Mouse (Mus musculus) midbrain, embryonic 11.5 days (tissue): ENCODE results near the gene Txn2. TPM values are rescaled to one million over a fixed set of nuclear protein-coding genes. Genes with fewer than 3 reads are reported as not detected.
A peak's percentile ranks its signal among the peaks of the same experiment; 100 is the strongest.

Source experiments
- ATAC-seq: fragments of 200-750 bp; cut with Nextera tagmentation; 2 replicates; pipeline ENCODE4 v1.8.0; 2017; ENCODE audit warnings: moderate TSS enrichment, moderate library complexity; ENCODE audit not compliant: low FRiP score
- DNase-seq: peaks from one replicate; pipeline ENCODE4 v3.0.0; 2015; ENCODE audit warnings: low spot score; ENCODE audit errors: missing footprints
- H3K27ac ChIP-seq: fragments of 300-500 bp; sonication (generic); 2 replicates; pipeline ENCODE4 v1.5.1; 2014; ENCODE audit warnings: low read depth, low read length
- H3K27me3 ChIP-seq: fragments of 300-500 bp; sonication (generic); 2 replicates; pipeline ENCODE4 v1.6.1; 2014; ENCODE audit warnings: mild to moderate bottlenecking, low read length, moderate library complexity, mixed read lengths; ENCODE audit not compliant: control insufficient read depth, insufficient read depth
- H3K36me3 ChIP-seq: fragments of 300-500 bp; sonication (generic); 2 replicates; pipeline ENCODE4 v1.6.1; 2014; ENCODE audit warnings: mild to moderate bottlenecking, low read length, moderate library complexity, mixed read lengths; ENCODE audit not compliant: control insufficient read depth, insufficient read depth
- H3K4me1 ChIP-seq: fragments of 300-500 bp; sonication (generic); 2 replicates; pipeline ENCODE4 v1.6.1; 2014; ENCODE audit warnings: low read length; ENCODE audit not compliant: control insufficient read depth, insufficient read depth
- H3K4me2 ChIP-seq: fragments of 300-500 bp; sonication (generic); 2 replicates; pipeline ENCODE4 v1.6.1; 2014; ENCODE audit warnings: mild to moderate bottlenecking, moderate library complexity
- H3K4me3 ChIP-seq: fragments of 300-500 bp; sonication (generic); 2 replicates; pipeline ENCODE4 v1.5.1; 2014; ENCODE audit warnings: low read depth, low read length
- H3K9ac ChIP-seq: fragments of 300-500 bp; sonication (generic); 2 replicates; pipeline ENCODE4 v1.6.1; 2014; ENCODE audit warnings: low read length
- H3K9me3 ChIP-seq: fragments of 300-500 bp; sonication (generic); 2 replicates; pipeline ENCODE4 v1.6.1; 2016; ENCODE audit warnings: low read length; ENCODE audit not compliant: control insufficient read depth
- whole genome bisulfite sequencing: fragments of 180-500 bp; shearing (Covaris S2); extraction: QIAGEN DNeasy Blood & Tissue Kit; methylation state at CpG from one replicate; pipeline ENCODE4 v1.1.7; 2014; 5-methylcytosine and 5-hydroxymethylcytosine counted together
- polyA plus RNA-seq: library from polyadenylated mRNA; unstranded; fragments of >200 nt; fragmentation: Nextera tagmentation; extraction: Ambion mirVana; gene quantifications from 2 replicates; pipeline ENCODE4 v1.2.1, GENCODE M21; 2014

The Txn2 gene
- polyA plus RNA-seq, 1 experiment from 2014 or later: 255 TPM

DNA sequence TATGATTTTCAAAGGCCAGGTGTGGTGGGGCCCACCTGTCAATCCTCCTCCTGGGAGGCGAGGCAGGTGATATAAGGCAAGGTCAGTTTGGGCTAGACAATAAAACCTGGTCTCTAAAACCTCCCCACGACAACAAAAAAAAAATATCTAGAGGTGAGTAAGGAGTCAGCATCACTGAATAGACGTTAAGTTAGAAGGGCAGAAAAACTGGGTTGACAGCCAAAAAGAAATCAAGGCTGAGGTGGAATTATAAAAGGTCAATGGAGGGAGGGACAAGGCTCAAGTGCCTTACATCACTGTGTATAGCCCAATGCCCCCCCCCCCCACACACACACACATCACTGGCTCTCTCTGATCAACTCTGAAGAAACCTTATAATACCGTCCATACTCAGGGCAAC, 715 bp downstream of the Txn2 start:
- peaks cover 3% of the 10 kb centered on the region; the same call in 1 of the 2 replicates for H3K36me3 ChIP-seq
- no peaks in the 10 kb centered on the region for H3K9me3 ChIP-seq
- H3K4me1 ChIP-seq: peaks cover 11% of the 10 kb centered on the region; the same call in 1 of the 2 replicates
- 24% methylated on average over 4 of the region's 4 CpGs for WGBS
- H3K27me3 ChIP-seq: no peaks in the 10 kb centered on the region
- no peak overlapping the region for H3K27ac ChIP-seq
- H3K4me3 ChIP-seq: peak overlapping the region; percentile 75
- ATAC-seq: no peak
- H3K4me2 ChIP-seq: peak overlapping the region; percentile 85
- DNase-seq: no peak
- H3K9ac ChIP-seq: peak overlapping the region; percentile 80

DNA sequence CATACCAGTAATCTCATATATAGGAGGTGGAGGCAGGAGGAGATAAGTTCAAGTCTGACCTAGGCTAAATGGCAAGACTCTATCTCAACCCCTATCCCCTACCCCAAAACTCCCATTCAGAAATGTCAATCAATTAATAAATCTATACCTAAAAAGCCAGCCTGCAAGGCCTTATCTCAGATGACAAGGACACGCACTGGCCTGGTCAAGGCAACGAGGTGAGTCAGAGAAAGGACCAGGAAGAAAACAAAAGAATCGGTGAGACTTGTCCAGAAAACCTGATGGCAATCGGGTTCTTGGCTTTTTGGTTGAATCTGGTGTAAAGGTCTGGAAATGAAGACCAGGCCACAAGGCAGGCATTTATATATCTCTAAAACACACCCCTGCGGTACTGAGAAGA, 1.9 kb downstream of the Txn2 start:
- H3K27me3 ChIP-seq: no peaks in the 10 kb centered on the region
- WGBS: 88% methylated on average over 5 of the region's 5 CpGs
- H3K4me3 ChIP-seq: no peak overlapping the region
- no peaks in the 10 kb centered on the region for H3K9me3 ChIP-seq
- H3K4me1 ChIP-seq: peaks cover 11% of the 10 kb centered on the region; the same call in 1 of the 2 replicates
- H3K9ac ChIP-seq: no peak overlapping the region
- no peak overlapping the region for H3K27ac ChIP-seq
- H3K36me3 ChIP-seq: peaks cover 3% of the 10 kb centered on the region; the same call in 1 of the 2 replicates
- DNase-seq (no peak), ATAC-seq (no peak)
- H3K4me2 ChIP-seq: no peak overlapping the region

DNA sequence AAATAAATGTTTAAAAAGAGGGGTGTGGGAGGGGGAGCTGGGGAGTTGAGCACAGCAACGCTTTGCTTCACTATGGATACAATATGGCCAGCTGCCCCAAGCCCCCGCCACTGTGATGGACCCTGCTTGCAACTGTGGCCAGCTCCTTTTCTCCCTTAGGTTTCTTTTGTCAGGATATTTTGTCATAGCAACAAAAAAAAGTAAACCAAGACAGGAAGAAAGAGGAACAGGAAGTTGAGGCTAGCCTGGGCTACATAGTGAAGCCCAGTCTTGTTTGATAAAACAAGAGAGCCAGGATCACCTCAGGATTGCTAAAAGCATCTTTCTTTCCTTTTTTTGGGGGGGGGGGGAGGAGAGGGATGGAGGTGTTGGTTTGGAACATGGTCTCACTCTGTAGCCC, 3.6 kb downstream of the Txn2 start:
- no peak overlapping the region for H3K9ac ChIP-seq
- no peak for DNase-seq
- peaks cover 6% of the 10 kb centered on the region; the same call in 1 of the 2 replicates for H3K36me3 ChIP-seq
- 91% methylated on average over 2 of the region's 2 CpGs for WGBS
- H3K4me3 ChIP-seq: no peak overlapping the region
- peaks cover 11% of the 10 kb centered on the region; the same call in 1 of the 2 replicates for H3K4me1 ChIP-seq
- no peak for ATAC-seq
- no peak overlapping the region for H3K27ac ChIP-seq
- no peaks in the 10 kb centered on the region for H3K27me3 ChIP-seq
- no peak overlapping the region for H3K4me2 ChIP-seq
- H3K9me3 ChIP-seq: no peaks in the 10 kb centered on the region

- H3K27me3 ChIP-seq: no peaks in the 10 kb centered on the region
- DNase-seq: no peak
- H3K4me3 ChIP-seq: no peak overlapping the region
- no peak overlapping the region for H3K9ac ChIP-seq
- H3K4me1 ChIP-seq: peaks cover 5% of the 10 kb centered on the region; the same call in 1 of the 2 replicates
- peaks cover 6% of the 10 kb centered on the region; the same call in 1 of the 2 replicates for H3K36me3 ChIP-seq
- no peak for ATAC-seq
- 71% methylated on average over 9 of the region's 9 CpGs for WGBS
- H3K27ac ChIP-seq: no peak overlapping the region
- H3K9me3 ChIP-seq: no peaks in the 10 kb centered on the region
- H3K4me2 ChIP-seq: no peak overlapping the region
Observed at GRCm38 (mm10) chr15:77923267-77924035, 5.4 kb downstream of the Txn2 start.

- no peaks in the 10 kb centered on the region for H3K27me3 ChIP-seq
- H3K36me3 ChIP-seq: peaks cover 6% of the 10 kb centered on the region; the same call in 1 of the 2 replicates
- no peak overlapping the region for H3K4me2 ChIP-seq
- peaks cover 1% of the 10 kb centered on the region; the same call in 1 of the 2 replicates for H3K4me1 ChIP-seq
- DNase-seq: no peak
- no peak overlapping the region for H3K9ac ChIP-seq
- no peaks in the 10 kb centered on the region for H3K9me3 ChIP-seq
- 90% methylated on average over 9 of the region's 9 CpGs for WGBS
- H3K27ac ChIP-seq: no peak overlapping the region
- H3K4me3 ChIP-seq: no peak overlapping the region
- ATAC-seq: no peak
Observed at GRCm38 (mm10) chr15:77922710-77923109, 6.1 kb downstream of the Txn2 start.

GRCm38 (mm10) chr15:77921636-77922035, 7.2 kb downstream of the Txn2 start:
- peaks cover 6% of the 10 kb centered on the region; the same call in 1 of the 2 replicates for H3K36me3 ChIP-seq
- ATAC-seq (no peak), DNase-seq (no peak)
- no peak overlapping the region for H3K4me2 ChIP-seq
- 87% methylated on average over 6 of the region's 6 CpGs for WGBS
- no peak overlapping the region for H3K27ac ChIP-seq
- no peaks in the 10 kb centered on the region for H3K4me1 ChIP-seq
- H3K9ac ChIP-seq: no peak overlapping the region
- H3K9me3 ChIP-seq: no peaks in the 10 kb centered on the region
- no peak overlapping the region for H3K4me3 ChIP-seq
- no peaks in the 10 kb centered on the region for H3K27me3 ChIP-seq

DNA sequence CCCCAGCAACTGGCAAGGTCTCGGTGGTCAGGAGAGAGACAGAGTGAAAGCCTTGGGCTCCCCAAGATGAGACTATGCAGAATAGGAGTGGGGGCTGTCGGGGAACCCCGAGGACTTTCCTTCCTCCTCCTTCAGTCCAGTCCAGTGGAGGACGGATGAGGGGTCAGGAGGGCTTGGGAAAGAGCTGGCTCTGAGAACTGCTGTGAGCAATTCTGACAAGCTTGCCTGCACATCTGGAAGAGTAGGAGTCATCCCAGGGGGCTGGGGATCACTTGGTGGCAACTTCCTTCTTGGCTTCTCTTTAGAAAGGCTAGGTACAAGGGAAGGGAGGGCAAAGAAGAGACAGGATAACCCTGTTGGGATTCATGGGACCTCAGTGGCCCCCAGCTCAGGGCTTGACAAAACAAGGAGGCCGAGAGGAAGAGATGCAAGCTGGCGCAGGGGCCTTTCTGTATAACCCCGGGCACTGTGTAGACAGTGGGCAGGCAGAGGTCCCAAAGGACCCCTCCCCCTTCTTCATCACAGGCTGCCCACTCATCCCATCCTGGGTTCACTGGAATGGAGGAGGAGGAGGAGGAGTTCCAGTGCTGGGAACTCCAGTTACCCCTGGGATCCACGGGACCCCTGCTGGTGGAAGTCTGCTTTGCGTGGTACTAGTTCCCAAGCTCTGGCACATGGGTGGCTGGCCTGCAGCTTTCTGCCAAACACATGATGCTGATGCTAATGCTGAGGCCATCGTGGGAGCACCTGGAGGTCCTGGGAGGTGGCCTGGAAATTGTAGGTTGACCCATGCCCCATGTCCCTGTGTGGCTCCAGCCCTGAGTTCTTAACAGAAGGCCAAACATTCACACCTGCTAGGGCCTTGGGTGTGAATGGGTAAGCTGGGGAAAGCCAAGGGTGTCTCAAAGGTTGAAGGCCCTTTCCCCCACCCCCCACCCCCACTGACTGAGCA, 8.0 kb downstream of the Txn2 start:
- no peaks in the 10 kb centered on the region for H3K4me1 ChIP-seq
- no peak overlapping the region for H3K4me3 ChIP-seq
- ATAC-seq: no peak
- H3K27ac ChIP-seq: no peak overlapping the region
- no peaks in the 10 kb centered on the region for H3K27me3 ChIP-seq
- no peak overlapping the region for H3K9ac ChIP-seq
- DNase-seq: no peak
- H3K4me2 ChIP-seq: no peak overlapping the region
- H3K9me3 ChIP-seq: no peaks in the 10 kb centered on the region
- WGBS: 82% methylated on average over 10 of the region's 10 CpGs
- peaks cover 6% of the 10 kb centered on the region; the same call in 1 of the 2 replicates for H3K36me3 ChIP-seq

DNA sequence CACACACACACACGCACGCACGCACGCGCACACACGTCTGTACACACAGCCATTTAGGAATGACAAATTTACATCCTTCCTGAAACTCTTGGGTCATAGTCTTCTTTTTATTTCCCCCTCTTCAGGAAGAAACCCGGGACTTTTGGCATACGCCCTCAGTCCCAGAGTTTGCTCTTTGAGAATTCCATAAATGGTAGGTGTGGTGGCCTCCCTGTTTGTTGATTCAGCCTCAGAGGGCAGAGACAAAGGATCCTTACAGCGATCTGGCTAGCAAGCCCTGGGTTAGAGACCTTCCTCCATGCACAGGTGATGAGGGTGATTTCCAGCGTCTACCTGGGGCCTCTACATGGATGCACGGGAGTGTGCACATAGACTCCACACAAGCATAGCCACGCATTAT, 9.4 kb downstream of the Txn2 start:
- no peak for DNase-seq
- no peak overlapping the region for H3K9ac ChIP-seq

More for the DNA sequence above, 9.4 kb downstream of the Txn2 start:
- Histone ChIP-seq H3K9me3 (no peaks in the 10 kb centered on the region), H3K4me1 (no peaks in the 10 kb centered on the region), H3K27ac (no peak overlapping the region), H3K36me3 (peaks cover 14% of the 10 kb centered on the region; the same call in 1 of the 2 replicates), H3K4me3 (no peak overlapping the region), H3K4me2 (no peak overlapping the region), H3K27me3 (no peaks in the 10 kb centered on the region)
- no peak for ATAC-seq
- 90% methylated on average over 12 of the region's 12 CpGs for WGBS
